Mouse (Mus musculus): ENCODE results near the gene Gm8159. TPM values are rescaled to one million over a fixed set of nuclear protein-coding genes. Genes with fewer than 3 reads are reported as not detected.

The Gm8159 gene
- not detected in 2 replicates for polyA plus RNA-seq (2015; fragmentation: Nextera tagmentation; extraction: Ambion mirVana)

GRCm38 (mm10) chr14:4632052-4632451, at the start of gene Gm8159:
Gene Gm8159 (plus strand): TSS chr14:4632352.

GRCm38 (mm10) chr14:4663892-4664291, 31.7 kb downstream of the Gm8159 start, which contains the start of gene Gm3239:
Gene Gm3239 (plus strand): TSS chr14:4664192.

Other genes with a start within 250 kb of the Gm8159 start
- not detected in 2 replicates for gene Gm3159, start 234.8 kb upstream of the Gm8159 start, polyA plus RNA-seq (2015; fragmentation: Nextera tagmentation; extraction: Ambion mirVana)
- 4.5 and 4.7 TPM in 2 replicates for gene Gm3164, start 216.9 kb upstream of the Gm8159 start, polyA plus RNA-seq (2015; fragmentation: Nextera tagmentation; extraction: Ambion mirVana)
- gene Gm3173, start 201.4 kb upstream of the Gm8159 start, polyA plus RNA-seq (2015; fragmentation: Nextera tagmentation; extraction: Ambion mirVana): 0.53 TPM in 1 of 2 replicates, not detected in the other
- gene Gm3182, start 150.6 kb upstream of the Gm8159 start, polyA plus RNA-seq (2015; fragmentation: Nextera tagmentation; extraction: Ambion mirVana): not detected in 2 replicates
- not detected in 2 replicates for gene Gm3047, start 76.9 kb upstream of the Gm8159 start, polyA plus RNA-seq (2015; fragmentation: Nextera tagmentation; extraction: Ambion mirVana)
- gene Gm3239, start 31.8 kb downstream of the Gm8159 start, polyA plus RNA-seq (2015; fragmentation: Nextera tagmentation; extraction: Ambion mirVana): 1.2 and 1.7 TPM in 2 replicates
- gene Gm7876, start 76.9 kb downstream of the Gm8159 start, polyA plus RNA-seq (2015; fragmentation: Nextera tagmentation; extraction: Ambion mirVana): not detected in 2 replicates
- 3.2 TPM in 2 replicates for gene Gm3252, start 94.4 kb downstream of the Gm8159 start, polyA plus RNA-seq (2015; fragmentation: Nextera tagmentation; extraction: Ambion mirVana)
- gene Gm9602, start 144.0 kb downstream of the Gm8159 start, polyA plus RNA-seq (2015; fragmentation: Nextera tagmentation; extraction: Ambion mirVana): not detected in 2 replicates
- gene Gm3269, start 205.8 kb downstream of the Gm8159 start, polyA plus RNA-seq (2015; fragmentation: Nextera tagmentation; extraction: Ambion mirVana): not detected in 2 replicates
- gene Gm3264, start 223.2 kb downstream of the Gm8159 start, polyA plus RNA-seq (2015; fragmentation: Nextera tagmentation; extraction: Ambion mirVana): 3.1 and 3.3 TPM in 2 replicates